Mouse (Mus musculus) myocyte (in vitro differentiated cells): ENCODE results near the gene Exd1.

Source experiments
- E2F4 ChIP-seq: IDR thresholded peaks from one replicate; pipeline ENCODE4 v1.6.1; 2011; ENCODE audit warnings: mild to moderate bottlenecking, control low read depth, moderate library complexity; ENCODE audit not compliant: insufficient read depth
- MAX ChIP-seq: IDR thresholded peaks from one replicate; pipeline ENCODE4 v1.6.1; 2011; ENCODE audit warnings: low read depth, mild to moderate bottlenecking, control low read depth
- MYOD1 ChIP-seq, 3 experiments: IDR thresholded peaks; one replicate each; pipeline ENCODE4 v1.6.1; 2011; ENCODE audit warnings: control low read depth in 2 of 3, low read depth in 2 of 3, mild to moderate bottlenecking in 2 of 3, moderate library complexity in 1 of 3; ENCODE audit not compliant: insufficient read length in 2 of 3, control insufficient read depth in 1 of 3
- POLR2A ChIP-seq: IDR thresholded peaks from one replicate; pipeline ENCODE4 v1.6.1; 2011; ENCODE audit warnings: low read depth, mild to moderate bottlenecking, control low read depth, moderate library complexity; ENCODE audit not compliant: insufficient read length
- POLR2AphosphoS2 ChIP-seq: IDR thresholded peaks from one replicate; pipeline ENCODE4 v1.6.1; 2011; ENCODE audit warnings: low read depth, control low read depth; ENCODE audit not compliant: insufficient read length
- REST ChIP-seq: IDR thresholded peaks from one replicate; pipeline ENCODE4 v1.6.1; 2011; ENCODE audit warnings: mild to moderate bottlenecking, control low read depth, moderate library complexity; ENCODE audit not compliant: insufficient read depth, insufficient read length
- USF1 ChIP-seq: IDR thresholded peaks from one replicate; pipeline ENCODE4 v1.6.1; 2011; ENCODE audit warnings: low read depth, mild to moderate bottlenecking, control low read depth, moderate library complexity

- TF ChIP-seq POLR2A = no peak
- no peak for TF ChIP-seq MAX
- no peak for TF ChIP-seq USF1
- no peak for TF ChIP-seq E2F4
- no peak for TF ChIP-seq MYOD1 (IDR thresholded peaks at IDR 0.05; ENCODE audit: control insufficient read depth in 1 of 3, insufficient read length in 2 of 3, low read depth in 2 of 3)
- no peak for TF ChIP-seq POLR2AphosphoS2
- no peak for TF ChIP-seq REST
Observed at GRCm38 (mm10) chr2:119548371-119548660, 889 bp upstream of the Exd1 start.
